Mouse (Mus musculus): Measurements from ENCODE around the gene Olfr1395.
"Not testable (repeated sequence)": the region's sequence is repeated elsewhere in the genome, so short reads cannot be mapped to it uniquely, and the experiment has no call there.

Gene Olfr1395

GRCm38 (mm10) chr11:49170576-49170975 lies 28.5 kb downstream of the Olfr1395 start:
- DNase-seq (ENCODE audit: extremely low read depth, low read depth, low spot score) = no peak

GRCm38 (mm10) chr11:49175345-49175744 lies 33.3 kb downstream of the Olfr1395 start:
- no peak for DNase-seq (ENCODE audit: extremely low read depth, low read depth, low spot score)

- not testable (repeated sequence) for DNase-seq (ENCODE audit: extremely low read depth, low read depth, low spot score)
Observed at GRCm38 (mm10) chr11:49176047-49176779, 34.1 kb downstream of the Olfr1395 start.

GRCm38 (mm10) chr11:49183172-49183571 lies 41.1 kb downstream of the Olfr1395 start:
- no peak for DNase-seq (ENCODE audit: extremely low read depth, low read depth, low spot score)

GRCm38 (mm10) chr11:49186452-49186851 lies 44.4 kb downstream of the Olfr1395 start:
- no peak for DNase-seq (ENCODE audit: extremely low read depth, low read depth, low spot score)

GRCm38 (mm10) chr11:49186955-49187488 lies 44.9 kb downstream of the Olfr1395 start, which contains the start of gene Btnl9:
TSS of gene Btnl9 (minus strand) at chr11:49187159.
- no peak for DNase-seq (ENCODE audit: extremely low read depth, low read depth, low spot score)

GRCm38 (mm10) chr11:49187701-49188100 lies 45.6 kb downstream of the Olfr1395 start:
- no peak for DNase-seq (ENCODE audit: extremely low read depth, low read depth, low spot score)

GRCm38 (mm10) chr11:49189737-49190136 lies 47.7 kb downstream of the Olfr1395 start:
- no peak for DNase-seq (ENCODE audit: extremely low read depth, low read depth, low spot score)

- no peak for DNase-seq (ENCODE audit: extremely low read depth, low read depth, low spot score)
Observed at GRCm38 (mm10) chr11:49191083-49191482, 49.0 kb downstream of the Olfr1395 start.

GRCm38 (mm10) chr11:49194771-49195170 lies 52.7 kb downstream of the Olfr1395 start:
- DNase-seq (ENCODE audit: extremely low read depth, low read depth, low spot score) = not testable (repeated sequence)

GRCm38 (mm10) chr11:49195819-49196322 lies 53.8 kb downstream of the Olfr1395 start:
- no peak for DNase-seq (ENCODE audit: extremely low read depth, low read depth, low spot score)

Data from fat pad, adult 2 months (tissue).